Mouse (Mus musculus) common myeloid progenitor, adult 5-6 weeks (primary cell): ENCODE measurements around the gene Otx1. TPM values are rescaled to one million over a fixed set of nuclear protein-coding genes. Genes with fewer than 3 reads are reported as not detected.

Source experiments
- ATAC-seq: replicated peaks from 2 replicates; pipeline ENCODE4 v1.8.0; 2016; ENCODE audit warnings: low read depth, mild to moderate bottlenecking, moderate TSS enrichment, inconsistent platforms; ENCODE audit not compliant: poor library complexity, severe bottlenecking
- total RNA-seq: library from RNA; stranded (forward); fragments of 200-1000, 187-1606 nt; gene quantifications from 2 replicates; pipeline ENCODE4 v1.2.3, GENCODE M21; 2017

Gene Otx1
- total RNA-seq, 1 experiment from 2014 or later: not detected

DNA sequence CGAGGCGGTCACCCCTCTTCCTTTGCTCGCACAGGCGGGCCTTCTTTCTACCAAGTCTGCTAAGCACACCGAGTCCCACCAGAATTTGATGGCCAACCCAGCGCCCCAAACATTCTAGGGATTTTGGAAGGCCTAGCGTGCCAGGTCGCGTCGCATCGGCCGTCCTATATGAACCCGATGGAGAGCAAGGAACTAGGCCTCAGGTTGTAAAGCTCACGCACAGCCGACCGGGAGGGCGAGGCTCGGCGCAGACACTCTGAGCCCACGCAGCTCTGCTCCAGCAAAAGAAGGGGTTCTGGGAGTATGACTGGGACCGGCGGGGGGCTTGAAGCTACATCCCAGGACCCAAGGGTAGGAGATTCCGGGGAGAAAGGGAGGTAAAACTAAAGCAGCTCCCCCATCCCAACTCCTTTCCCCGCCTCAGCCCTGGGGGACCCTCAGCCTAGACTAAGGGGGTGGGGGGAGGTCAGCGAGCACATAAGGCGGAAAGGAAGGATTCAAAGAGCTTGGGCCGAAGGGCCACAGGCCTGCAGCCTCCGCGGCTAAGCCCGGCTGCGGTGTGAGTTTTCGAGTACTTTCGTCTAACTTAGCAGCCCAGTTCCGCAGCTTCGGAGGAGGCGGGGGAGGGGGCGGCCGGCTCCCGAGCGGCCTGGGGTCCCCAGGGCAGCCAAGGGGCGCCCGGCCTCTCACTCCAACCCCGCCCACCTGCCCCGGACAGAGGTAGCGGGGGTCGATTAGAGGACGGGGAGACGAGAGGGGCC is 2.2 kb downstream of the Otx1 start:
- no peak for ATAC-seq

DNA sequence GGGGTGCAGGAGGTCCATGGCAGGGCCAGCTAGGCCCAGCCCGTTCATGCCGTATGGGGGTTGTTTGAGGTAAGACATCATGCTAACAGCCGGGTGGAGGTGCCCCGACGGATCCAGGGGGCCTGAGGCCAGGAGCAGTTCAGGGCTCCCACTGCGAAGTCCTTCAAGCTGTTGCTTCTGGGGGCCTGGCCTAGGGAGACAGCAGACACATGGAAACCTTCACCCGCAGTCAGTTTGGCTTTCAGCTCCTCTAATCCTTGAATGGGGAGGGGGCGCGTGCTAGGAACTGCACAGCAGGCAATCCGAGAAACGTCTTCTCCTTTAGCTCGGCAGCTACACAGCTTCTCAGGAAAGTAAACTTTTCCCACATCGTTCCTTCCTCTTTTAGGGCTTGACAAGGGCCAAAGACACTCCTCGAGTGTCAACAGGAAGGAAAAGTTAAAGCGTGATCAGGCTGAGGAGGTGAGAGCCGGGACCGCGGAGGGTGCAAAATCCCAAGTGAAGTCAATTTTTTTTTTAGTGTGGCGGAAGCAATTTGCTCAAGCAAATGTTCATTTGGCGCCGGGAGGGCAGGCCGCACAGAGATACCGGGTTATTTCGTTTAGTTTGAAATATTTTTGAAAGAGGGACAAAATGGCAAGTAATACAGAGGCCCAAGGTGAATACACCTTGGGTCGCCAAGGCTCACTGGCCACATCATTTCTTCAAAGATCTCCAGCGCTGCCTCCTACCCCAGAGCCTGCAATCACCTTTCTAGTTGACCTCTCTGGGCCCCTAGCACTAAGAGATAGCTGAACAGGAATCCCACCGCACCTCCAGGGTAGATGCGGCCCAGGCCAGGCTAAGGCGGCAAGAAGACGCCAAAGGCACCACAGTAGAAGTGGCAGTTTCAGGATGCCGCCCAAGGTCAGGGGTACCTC is 3.0 kb downstream of the Otx1 start:
- ATAC-seq: no peak

DNA sequence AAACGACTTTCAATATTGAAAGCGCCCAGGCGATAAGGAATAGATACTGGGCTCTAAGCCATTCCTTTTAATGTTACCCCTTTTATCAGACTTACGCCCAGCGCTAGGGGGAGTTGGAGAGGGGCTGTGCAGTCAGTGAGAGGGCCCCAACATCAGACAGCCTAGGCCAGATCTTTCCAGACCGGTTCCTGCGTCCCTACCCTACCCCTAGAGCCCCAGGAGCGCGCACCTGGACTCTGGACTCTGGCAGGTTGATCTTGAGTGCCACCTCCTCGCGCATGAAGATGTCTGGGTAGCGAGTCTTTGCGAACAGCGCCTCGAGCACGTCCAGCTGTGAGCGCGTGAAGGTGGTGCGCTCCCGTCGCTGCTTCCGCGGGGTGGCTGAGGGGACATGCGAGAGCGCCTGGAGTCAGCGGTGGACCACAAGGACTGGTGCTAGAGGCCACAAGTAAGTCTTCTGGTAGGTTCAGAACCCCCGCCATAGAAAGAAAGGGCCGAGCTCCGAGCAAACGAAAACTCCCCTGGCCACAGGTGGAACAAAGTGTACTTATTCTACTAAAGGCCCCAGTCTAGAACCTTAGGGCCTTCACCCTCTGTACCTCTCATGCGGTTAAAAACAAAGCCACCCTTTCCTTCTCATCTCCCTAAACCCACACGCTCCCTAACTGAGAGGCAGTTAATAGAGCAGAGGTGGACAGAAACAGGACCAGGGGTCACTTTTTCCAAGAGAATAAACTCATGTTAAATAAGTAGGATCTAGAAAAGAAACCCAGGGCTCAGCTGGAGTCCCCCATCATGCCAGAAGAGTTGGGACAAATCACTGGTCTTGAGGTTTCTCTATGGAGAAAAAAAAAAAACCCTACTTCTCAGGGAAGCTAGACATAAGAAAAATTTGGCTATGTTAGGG is 4.3 kb downstream of the Otx1 start:
- peak; percentile 22; the same call in 1 of the 2 replicates for ATAC-seq

DNA sequence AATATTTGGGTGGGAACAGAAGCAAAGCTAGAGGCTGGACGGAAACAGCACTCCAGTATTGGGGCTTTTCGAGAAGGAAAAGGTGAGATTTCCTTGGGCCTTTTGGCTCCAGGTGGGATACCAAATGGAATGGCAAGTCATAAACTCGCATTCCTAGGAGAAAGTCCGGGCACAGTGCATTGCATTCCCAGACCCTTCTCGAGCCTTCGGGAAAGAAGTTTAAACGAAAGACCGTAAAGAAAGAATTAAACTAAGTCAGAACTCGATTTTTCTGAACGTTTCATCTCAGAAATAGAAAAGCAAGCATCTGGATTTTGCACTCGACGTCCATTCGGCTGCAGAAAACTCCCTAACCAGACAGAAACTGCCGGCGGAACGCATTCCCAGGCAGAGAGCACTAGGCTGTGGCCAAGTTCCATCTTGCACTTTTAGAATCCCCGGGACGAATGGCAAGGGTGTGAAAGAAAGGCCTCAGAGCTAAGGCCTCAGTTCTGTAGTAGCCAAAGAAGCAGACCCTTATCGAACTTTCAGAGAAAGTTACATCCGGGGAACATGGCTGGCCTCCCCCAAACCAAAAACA is 5.0 kb downstream of the Otx1 start:
- ATAC-seq: no peak

DNA sequence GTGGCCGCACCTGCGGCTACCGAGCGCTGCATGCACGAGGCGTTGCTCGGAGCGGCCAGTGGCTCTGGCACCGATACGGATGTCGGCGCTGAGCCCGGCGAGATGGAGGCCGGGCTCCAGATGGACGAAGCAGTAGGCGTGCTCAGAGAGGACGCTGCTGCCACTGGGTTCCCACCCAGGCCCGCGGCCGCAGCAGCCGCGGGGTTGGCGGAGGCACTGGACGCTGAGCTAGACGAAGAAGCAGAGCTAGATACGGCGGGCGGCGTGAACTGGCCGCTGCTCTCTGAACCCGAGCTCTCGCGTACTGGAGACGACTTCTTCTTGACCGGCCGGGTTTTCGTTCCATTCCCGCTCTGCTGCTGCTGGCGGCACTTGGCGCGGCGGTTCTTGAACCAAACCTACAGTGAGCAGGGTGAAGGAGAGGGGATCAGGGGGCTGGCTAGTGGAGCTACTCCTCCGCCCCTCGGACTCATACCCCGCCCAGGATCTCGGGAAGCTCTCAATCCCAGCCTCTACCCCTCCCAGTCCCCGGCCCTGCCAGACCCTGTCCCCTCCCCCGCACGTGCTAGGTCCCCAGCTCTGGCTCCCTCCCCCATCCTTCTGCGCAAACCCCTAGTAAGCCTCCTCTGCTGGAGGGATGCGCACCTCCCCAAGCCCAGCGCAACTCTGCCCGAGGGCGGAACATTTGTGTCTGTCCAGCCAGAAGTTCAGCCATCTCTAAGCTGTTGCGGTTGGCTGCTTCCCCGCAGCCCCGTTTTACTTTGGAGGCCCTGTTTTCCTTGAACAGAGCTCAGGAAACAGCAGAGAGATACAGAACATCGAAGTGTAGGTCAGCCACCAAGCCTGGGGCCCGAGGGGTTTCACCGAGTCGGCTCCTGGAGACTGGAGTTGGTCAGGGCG is 5.8 kb downstream of the Otx1 start:
- ATAC-seq: no peak

DNA sequence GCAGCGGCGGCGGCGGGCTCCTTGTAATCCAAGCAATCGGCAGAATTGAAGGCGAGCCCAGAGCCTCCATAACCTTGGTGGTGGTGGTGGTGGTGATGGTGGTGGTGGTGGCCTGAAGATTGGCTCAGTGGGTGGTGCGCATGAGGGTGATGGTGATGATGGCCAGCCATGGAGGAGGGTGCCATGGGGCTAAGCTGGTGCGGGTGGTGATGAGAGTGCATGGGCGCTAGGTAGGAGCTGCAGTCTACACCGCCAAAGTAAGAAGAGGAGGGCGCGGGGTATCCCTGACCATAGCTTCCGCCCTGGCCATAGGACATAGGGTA is 6.4 kb downstream of the Otx1 start:
- no peak for ATAC-seq

DNA sequence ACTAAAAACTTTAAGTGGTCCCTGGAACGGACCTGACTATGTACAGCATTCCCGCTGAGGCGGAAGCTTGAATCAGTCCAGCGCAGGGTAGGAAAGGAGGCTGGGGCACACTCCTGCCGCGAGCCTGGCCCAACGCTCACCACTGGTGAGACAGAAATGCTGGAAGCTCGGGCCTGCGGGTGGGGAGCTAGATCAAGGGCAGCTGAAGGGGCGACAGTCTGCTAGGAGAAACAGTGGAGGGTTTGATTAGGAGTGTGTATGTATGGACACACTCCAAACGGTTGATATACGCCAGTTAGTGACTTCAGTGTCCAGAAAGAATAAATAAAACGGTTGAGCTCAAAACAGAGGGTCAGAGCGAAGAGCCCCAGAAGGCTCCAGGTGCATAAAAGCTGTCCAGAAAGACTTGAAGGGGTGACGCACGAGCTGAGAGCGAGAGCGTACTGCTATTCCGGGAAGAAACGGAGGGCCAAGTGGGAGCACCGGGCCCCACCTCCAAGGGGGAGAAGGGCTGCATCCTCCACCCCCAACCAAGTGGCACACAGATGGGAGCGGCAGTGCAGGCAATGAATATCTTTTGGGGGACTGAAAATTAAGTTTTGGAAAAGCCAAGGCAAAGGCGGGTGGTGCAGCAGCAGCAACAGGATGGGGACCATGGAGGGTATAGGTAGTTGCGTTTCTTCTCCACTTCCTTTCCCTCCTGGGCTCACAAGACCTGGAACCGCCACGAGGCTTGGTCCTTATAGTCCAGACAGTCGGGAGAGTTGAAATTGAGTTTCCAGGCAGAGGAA is 7.0 kb downstream of the Otx1 start:
- ATAC-seq: no peak

DNA sequence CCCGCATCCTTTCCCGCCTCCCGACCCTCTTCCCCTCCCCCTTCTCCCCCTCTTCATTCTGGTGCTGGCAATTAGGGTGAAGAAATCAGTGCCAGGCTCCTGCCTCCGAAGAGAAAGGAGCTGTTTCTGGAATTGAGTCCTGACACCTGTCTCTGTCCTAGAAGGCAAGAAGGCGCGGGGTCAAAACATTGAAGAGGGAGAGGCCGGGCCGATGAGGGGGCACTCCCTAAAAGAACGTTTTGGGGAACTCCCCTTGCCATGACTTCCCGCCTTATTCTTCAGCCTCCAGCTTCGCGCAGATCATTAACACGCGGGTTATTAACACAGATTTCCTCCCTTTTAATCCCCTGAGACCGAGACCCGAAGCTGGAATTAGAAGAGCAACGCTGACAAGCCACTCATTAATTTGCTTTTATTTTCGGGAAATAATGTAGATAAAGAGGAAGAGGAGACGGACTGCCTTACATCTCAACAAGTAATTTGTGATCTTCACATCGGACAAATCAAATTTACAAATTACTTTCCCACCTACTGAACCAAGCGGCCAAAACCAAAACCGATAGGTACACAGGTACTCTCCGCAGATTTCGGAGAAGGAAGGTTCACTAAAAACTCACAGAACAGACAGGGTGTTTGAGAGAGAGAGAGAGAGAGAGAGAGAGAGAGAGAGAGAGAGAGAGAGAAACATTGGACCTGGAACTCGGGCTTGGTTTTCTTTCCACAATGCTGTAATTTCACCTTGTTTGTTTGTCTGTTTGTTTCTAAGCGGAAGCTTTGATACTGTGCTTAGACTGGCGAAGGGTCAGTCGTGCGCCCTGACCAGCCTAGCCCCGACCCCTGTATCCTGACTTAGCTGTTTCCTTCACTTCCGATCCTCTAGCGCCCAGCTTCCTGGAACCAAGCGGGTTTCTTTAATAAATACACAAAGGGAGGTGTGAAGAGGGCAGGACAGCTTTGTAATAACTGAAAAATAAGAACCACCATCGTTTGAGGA is 8.0 kb downstream of the Otx1 start:
- ATAC-seq: no peak

DNA sequence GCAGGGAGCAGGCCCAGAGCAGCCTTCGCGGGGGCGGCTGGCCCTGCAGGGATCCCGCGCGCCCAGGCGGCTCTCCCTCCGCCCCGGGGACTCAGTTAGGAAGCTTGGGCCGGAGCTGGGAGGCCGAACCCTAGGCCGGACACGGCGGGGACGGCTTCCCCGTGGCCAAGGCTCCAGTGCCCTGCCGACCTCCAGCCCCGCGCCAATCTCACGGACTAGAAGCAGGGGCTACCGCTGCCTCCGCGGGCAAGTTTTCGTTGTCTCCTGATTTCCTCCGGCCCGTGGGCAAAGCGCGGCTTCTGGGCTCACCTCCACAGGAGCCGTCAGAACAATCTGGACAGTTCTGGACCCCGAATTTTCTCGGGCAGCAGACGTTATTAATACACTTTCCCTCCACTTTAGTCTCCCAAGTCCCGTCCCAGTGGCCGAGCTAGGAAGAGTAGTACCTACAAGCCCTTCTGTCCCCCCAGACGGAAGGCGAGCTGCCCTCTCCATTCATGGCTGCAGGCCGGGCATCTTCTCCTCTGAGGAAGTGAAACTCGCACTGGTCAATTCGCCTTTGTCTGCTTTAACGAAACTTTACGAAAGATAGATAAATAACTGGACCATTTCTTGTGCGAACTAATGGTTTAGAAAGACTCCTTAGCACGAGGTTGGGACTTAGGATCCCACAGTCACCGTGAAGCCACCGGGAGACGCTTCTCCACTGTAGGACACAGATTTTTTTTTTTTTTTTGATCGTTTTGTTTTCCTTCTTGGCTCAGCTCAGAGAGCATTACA is 8.9 kb downstream of the Otx1 start:
- ATAC-seq: 0 out of 2 replicates have a peak, but pooled peaks have one; percentile 13

DNA sequence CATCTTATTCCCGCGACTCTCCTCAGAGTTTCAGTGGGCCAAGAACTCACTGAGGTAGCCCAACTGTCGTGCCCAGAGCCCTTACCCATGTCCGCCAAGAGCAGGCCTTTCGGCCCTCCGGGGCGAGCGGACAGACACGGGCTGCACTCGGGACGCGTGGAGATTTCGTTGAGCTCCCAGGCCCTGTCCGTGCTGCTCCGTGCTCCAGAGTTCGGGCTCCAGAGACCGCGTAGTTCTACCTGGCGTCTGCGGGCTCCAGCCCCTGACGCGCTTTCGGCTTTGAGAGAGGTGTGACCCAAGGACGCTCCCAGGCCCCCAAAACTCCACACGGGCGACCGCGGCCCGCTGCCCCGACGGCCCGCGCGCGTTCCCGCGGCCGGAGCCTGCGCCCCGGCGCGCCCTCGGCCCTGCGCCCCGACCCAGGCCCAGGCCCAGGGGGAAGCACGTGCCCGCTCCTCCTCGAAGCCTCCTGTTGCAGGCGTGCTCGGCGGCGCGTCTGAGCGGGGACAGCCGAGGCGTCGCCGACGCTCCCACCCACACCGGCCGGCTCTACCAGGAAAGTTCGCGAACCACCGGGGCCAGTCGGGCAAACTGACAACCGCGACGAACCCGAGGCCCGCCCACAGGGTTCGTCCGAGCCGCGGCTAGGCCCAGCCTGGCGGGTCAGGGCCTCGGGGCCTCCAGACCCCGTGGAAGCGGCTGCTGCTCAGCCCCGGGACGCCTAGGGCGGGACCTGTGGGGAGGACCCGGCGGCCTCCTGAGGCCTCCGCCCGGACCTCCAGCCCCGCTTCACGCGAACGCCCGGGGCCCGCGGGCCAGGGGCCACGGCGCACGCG is 9.7 kb downstream of the Otx1 start:
- no peak for ATAC-seq

DNA sequence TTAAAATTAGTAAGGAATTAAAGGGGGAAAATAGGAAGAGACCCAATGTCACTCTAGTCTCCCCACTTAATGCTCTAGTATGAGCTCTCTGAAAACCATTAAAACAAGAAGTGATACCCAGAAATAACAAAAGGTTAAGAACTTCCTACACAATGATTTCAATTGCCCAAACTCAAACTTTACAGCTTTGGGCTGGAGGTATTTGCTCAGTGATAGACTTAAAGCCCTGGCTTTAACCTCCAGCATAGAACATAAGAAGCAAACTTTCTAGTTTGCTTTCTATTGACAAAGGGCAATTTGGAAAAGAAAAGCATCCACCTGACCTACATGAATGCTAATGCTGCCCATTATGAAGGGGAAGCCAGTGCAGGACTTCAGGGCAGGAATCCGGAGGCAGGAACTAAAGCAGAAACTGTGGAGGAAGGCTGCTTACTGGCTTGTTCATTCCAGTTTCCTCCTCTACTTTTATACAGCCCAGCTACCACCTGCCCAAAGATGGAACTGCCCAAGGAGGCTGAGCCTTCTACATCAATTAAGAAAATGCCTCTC is 14.2 kb downstream of the Otx1 start:
- ATAC-seq: no peak

DNA sequence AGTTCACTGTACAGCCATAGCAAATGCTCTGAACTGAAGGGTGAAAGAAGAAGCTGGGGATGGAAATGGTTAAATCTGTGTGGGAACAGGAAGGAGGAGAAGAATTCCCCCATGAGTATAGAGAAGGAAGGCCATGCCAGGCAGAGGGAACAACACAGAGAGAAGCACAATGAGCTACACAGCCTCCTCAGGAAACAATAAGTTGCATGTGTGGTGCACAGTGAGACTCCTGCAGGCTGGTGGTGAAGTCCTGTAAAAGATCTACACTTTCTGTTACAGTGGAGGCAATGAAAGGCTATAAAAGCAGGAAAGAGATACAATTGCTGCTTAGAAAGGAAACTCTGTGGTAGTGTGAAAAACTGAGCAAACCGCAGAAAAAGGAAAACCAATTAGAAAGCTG is 17.6 kb downstream of the Otx1 start:
- ATAC-seq: 0 out of 2 replicates have a peak, but pooled peaks have one; percentile 32

DNA sequence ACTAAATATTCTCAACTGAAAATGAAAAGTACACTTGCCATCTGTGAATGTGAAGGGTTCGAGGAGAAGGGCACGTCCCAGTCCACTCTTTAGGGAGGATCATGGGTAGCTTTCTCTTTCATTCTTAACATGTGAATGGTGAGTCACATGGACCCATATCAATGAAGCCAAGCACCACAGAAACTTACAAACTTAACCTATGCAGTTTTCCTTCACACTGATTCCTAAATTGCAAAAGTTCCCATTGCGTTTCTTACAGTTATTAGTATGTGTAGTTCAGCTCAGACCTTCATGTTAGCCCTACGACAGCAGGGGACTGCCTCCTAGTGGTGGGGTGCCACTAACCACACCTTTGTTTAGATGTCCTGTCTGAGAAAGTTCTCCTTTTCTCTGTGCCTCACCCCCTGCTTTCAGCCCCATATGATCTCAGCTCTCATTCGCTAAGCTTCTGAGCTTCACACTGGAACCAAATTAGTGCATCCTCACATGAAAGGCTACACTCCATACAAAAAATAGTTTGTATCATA is 28.6 kb downstream of the Otx1 start:
- ATAC-seq: 0 out of 2 replicates have a peak, but pooled peaks have one; percentile 54

DNA sequence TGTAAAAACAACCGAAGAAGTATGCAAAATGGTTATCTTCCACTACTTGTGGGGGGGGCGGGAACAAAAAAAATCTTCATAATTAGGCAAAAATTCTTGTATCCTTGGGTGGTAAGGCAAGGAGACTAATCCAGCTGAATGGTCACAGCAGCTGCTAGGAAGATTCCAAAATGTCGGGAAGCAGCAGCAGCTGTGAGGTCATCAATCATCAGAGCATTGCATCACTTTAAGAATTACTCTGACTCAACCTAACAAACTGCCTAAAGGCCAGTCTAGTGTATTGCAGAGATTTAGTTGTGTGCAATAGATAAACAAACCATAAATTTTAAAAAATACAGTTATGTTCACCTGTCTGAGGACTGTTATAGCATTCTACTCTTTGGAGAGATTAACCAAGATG is 29.1 kb downstream of the Otx1 start:
- ATAC-seq: no peak

DNA sequence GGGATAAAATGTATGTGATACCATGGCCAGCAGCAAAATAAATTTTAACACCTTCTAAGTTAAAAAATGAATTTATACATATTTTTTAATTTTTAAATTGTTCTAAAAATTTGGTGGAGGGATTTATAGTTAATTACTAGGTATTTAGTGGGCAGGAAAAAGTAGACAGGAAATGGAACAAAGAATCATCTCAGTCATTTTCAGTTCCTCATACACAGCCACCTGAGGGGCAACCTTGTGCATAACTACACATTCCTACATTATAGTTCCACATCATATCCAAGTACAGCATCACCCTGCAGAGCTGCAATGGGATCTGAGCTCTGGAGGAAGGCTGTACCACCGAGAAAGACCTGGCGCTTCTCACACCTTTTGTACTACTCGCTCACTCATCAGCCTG is 33.8 kb downstream of the Otx1 start:
- no peak for ATAC-seq
